Mouse (Mus musculus): ENCODE measurements at regions not wholly inside any gene's neighbourhood (a gene's known extent, or its start where the extent isn't known, plus 50 kb on each side); places are given as distances from the start of the nearest gene placed in this dataset.

DNA sequence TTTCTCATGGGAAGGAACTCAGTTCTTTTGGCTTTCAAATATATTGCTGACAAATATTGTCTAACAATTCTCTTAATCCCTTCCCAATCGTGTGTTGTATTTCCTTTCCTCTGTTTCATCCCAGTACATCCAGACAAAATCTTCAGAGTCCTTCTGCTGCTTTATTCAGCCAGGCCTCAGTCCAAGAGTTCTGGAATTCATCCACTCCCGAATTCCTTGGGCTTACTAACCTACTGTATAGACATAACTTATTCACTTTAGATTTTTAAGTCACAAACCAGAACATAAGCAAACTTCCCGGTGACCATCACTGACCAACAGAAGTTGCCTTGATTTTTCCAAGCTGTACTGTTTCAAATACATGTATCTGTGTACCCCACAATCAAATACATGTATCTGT, 90.9 kb upstream of the Kitl start:
- TF ChIP-seq GATA1 (IDR thresholded peaks at IDR 0.05; ENCODE audit: borderline replicate concordance, low read length) (no peak), FLI1 (IDR thresholded peaks at IDR 0.05; ENCODE audit: low read length) (no peak)

Data from megakaryocyte, embryonic 14.5 days (primary cell).